Mouse (Mus musculus) adrenal gland, adult 8-10 months (tissue): ENCODE data around the gene Entpd4b. TPM values are rescaled to one million over a fixed set of nuclear protein-coding genes. Genes with fewer than 3 reads are reported as not detected.
"Not testable (repeated sequence)": the region's sequence is repeated elsewhere in the genome, so short reads cannot be mapped to it uniquely, and the experiment has no call there.

Source experiments
- DNase-seq: peaks from one replicate; pipeline ENCODE4 v3.0.0; 2022
- total RNA-seq, 4 experiments: library from RNA; stranded (reverse); gene quantifications; 2 replicates each; pipeline ENCODE4 v1.2.4; 2022

Gene Entpd4b
- 10 to 100 TPM; 68.2 to 94.1 (median 83.4) TPM for total RNA-seq

DNA sequence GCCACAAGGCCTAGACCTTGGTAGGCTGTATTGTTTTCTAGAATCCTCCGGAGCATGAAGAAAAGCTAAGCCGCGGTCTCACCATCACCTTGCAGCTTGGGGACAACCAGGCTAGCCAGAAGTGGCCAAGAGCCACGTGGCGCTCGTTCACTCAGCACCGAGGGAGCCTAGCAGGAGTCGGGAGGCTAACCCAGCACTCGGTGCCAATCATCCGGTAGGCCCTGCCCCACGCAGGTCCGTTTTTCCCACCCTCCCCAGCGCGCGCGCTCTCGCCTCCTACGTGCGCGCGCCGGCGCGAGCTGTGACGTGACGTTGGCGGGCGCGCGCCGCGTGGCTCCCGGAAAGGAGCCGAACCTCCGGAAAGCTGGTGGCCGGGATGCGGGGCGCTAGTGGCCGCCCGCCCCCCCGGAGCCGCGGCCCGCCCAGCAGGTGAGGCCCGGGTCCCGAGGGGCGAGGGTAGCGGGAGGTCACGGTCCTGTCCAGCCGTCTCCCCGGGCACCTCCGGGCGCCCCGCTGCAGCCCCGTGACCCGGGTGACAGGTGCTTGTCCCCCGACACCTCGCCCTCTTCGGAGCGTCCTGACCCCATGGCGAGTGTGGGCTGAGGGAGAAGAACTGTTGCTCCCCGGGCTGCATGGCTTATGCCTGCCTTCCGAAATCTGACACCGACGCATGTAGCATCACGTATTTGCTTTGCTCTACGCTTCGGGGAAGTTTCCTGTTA, at the start of gene Entpd4b:
Gene Entpd4b (plus strand): TSS at position 315 of the 722 bp plus-strand sequence.
- DNase-seq = not testable (repeated sequence)

DNA sequence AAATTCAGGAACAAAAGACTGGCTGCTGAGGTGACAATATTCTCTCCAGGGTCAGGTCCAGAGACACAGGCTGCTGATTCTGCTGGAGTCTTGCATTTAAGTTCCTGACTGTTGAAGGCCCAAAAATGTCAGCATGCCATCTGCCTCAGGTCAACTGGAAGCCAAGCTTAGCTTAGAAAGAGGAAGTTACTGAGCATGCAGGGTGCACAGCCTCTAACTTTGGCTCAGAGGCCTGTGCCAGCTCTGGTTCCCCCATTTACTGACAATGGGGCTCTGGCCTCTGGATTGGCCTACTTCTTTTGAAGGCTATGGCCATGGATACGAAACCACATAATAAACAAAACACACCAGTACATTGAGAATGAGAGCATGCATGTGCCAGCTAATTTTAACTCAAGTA, 48.2 kb upstream of the Entpd4b start:
- DNase-seq = not testable (repeated sequence)

DNA sequence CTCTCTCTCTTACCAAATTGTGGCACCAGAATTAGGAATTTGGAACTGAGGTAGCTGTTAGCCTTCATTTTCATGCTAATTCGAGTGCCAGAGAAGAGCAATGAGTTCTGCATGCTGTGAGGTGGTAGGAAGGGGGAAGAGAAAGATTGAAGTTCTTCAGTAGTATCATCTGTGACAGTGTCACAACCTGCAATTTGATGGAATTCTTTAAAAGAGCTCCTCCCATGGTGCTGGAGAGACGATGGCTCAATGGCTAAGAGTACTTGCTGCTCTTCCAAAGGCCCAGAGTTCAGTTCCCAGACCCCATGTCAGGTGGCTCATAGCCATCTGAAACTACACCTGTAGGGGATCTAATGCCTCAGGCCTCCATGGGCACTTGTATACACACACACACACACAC, 42.8 kb upstream of the Entpd4b start, which contains the start of gene Gm27179:
Gene Gm27179 (minus strand): TSS at position 101 of the 400 bp plus-strand sequence.
- DNase-seq = not testable (repeated sequence)

DNA sequence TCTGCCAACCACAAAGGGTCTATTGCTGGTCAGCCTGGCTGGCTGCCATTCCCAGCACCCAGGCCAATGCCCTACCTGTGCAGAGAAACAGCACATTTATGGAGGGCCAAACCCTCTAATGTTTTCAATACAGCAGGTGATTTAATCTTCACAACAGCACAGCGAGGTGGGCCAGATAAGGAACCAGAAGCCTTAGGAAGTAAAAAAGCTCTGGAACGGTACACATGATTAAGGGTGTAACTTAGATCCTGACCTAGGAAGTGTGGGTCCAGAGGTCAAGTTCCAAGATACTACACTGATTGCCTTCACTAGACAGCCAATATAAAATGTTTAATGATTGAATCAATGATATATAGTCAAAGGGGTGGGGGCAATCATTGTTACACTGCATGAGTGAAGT, 34.4 kb upstream of the Entpd4b start:
- not testable (repeated sequence) for DNase-seq

DNA sequence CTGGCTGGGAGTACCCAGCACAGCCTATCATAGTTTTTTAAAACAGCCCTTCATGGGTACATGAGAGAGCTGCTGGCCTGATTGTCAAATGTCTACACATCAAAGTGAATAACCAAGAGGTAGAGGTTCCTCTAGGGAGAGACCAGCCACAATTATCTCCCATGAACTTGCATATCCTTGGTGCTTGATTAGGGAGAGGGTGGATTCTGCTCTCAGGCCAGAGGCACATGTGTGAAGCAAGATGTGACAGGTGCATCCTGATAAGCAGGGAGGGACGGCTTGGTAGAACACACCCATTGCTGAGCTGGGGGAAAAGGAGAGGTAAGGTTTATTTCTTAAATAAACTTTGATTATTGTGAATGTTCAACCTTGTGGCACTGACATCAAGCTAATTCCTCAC, 32.2 kb upstream of the Entpd4b start:
- DNase-seq = not testable (repeated sequence)

DNA sequence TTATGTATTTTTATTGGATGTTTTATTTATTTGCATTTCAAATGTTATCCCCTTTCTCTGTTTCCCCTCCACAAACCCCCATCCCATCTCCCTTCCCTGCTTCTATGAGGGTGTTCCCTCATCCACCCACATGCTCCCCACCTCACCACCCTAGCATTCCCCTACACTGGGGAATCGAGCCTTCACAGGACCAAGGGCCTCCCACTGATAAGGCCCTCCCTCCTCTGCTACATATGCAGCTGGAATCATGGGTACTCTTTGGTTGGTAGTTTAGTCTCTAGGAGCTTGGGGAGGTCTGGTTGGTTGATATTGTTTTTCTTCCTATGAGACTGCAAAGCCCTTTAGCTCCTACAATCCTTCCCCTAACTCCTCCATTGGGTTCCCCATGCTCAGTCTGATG, 29.0 kb upstream of the Entpd4b start:
- not testable (repeated sequence) for DNase-seq

DNA sequence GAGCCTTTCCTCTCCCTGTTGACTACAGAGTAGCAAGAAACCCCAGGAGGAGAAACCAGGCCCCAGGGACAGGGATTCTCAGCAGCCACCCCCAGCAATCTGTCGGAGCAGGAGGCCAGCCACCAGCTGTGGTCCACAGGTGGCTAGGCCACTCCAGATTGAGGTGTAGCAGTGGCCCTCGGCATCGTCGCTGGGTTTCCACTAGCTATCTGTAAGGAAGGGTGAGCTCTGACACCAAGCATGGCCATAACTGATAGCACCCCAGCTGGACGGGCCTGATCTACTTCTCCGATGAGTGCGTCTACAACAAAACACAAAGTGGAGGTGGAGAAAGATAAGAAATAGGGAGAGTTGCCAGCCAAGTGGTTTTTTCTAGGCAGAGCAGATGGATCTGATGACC, 18.7 kb upstream of the Entpd4b start:
- not testable (repeated sequence) for DNase-seq

DNA sequence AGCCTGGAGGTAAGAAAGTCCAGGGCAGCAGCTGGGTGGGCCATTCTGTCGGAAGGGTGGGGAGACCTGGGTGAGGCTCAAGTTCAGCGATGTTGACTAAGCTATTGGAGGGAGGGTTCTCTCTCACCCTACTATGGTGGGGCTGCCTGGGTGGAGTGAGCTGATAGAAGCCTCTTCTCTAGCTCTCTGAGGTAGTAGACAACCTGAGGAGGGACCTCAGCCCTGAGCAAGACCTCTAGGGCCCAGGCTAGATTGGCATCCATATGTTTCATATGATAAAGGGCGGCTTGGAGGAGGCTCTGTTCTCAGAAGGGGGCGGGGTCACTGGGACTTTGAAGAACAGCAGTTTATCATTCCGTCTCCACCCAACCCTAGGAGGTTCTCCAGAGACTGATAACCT, 15.1 kb upstream of the Entpd4b start:
- DNase-seq = not testable (repeated sequence)

DNA sequence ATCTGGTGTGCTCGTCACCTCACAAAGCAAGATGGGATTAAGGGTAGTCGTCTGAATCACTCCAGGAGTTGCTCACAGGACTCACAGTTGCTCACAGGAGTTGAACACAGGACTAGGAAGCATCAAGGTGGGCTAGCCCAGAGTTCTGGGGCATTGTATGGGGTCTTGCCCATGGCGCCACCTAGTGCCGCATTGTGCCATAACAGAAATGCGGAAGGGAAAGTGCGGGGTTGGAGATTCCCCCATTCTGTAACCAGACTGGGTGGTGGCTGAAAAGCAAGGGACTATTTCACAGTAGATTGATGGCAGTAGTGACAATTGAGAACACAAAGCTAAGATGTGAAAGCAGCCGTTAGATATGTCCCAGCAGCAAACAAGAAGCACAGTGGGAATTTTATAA, 12.5 kb upstream of the Entpd4b start:
- DNase-seq = not testable (repeated sequence)

DNA sequence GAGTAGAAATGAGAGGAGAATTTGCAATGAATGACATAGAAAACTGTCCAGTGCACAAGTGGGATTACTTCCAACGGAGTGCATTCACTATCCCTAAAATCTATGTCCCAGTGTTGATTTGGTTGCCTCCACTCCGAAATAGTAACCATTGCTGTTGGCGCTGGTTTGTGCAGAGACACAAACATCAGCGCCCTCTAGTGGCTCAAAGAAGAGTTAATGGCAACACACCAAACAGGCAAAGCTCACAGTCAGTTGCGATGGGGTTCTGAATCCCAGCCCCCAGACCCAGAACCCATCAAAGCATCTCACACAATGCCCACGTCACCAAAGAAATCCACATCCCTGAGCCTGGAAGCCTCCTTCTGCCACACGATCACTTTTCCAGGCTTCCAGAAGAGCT, 11.2 kb upstream of the Entpd4b start:
- DNase-seq = not testable (repeated sequence)

DNA sequence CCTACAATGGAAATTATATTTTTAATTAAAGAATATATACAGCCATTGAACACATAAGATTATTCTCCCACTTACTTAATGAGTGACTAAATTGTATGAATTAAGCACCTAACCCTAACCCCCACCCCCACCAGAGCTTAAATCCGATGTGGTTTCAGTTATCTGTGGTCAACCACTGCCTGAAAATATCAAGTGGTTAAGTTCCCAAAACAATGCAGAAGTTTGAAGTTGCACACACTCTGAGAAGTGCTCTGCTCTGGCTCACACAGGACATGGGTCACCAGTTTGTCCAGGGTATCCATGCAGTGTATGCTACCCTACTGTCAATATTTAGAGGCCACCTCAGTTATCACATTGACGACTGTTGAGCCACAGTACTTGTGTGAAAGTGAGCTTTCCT, 10.2 kb upstream of the Entpd4b start:
- not testable (repeated sequence) for DNase-seq

DNA sequence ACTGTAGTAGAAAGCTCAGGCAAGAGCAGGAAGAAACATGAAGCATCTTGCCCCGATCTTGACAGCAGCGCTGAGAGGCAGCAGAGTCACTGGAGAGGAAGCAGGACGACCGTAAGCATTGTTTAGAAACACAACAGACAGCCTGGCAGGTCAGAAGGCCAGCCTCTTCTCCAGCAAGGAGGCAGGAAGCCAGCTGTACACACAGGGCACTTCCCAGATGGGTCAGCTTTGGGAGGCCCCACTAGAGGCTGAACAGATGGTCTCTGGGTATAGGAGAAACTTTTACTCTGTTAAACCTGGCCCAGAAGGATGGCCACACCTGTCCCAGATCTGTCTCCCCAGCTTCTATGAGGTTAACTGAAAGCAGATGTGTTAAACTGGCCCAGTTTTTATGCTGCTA, 7.9 kb upstream of the Entpd4b start:
- not testable (repeated sequence) for DNase-seq

DNA sequence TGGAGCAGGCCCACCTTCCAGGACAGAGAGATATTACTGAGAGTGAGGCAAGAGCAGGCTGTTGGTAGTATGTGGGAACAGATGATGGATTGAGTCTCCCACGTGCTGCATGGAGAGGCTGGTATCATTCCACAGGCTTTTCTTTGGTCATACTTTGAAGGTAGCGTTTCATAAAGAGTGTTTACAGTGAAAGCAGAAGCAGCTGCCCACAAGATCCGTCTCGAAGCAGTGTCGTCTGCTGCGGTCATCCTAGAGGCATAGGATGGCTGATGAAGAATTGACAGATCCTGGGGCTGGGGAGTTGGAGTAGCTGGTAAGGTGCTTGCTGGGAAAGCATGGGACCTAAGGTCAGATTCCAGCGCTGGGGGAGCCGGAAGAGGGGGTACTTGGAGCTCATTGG, 1.6 kb downstream of the Entpd4b start:
- DNase-seq = not testable (repeated sequence)

DNA sequence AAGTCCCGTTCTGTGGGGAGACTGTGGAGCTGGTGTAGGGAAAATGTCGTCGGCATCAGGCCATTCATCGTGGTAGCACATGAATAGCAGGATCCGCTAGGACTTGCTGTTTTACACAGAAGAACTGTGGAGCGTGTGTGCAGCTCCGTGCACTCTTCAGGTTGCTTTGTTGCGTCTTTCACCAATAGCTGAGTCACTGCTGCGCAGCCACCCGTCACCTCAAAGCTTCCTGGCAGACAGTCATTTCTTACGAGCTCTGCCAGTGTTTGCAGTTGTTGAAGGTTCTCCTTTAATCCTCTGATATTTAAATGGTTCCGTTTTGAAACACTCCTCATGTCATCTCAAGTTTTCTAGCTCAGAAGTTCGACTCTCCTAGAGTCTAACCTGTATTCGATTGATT, 2.3 kb downstream of the Entpd4b start:
- DNase-seq = not testable (repeated sequence)

Other genes starting within 250 kb of the Entpd4b start
- 10 to 100 TPM; 11.6 to 24.0 (median 13.0) TPM for gene Gm16867, start 52.1 kb upstream of the Entpd4b start, total RNA-seq
- under 1 TPM in 1 of 4 experiments, not detected in 3; 0.09 TPM for gene Gm27179, start 42.9 kb upstream of the Entpd4b start, total RNA-seq